Mouse (Mus musculus) 416B (cell line): ENCODE results near the gene Rhbdl1.
"Not testable (repeated sequence)": the region's sequence is repeated elsewhere in the genome, so short reads cannot be mapped to it uniquely, and the experiment has no call there.

Source experiments
- DNase-seq: peaks from one replicate; pipeline ENCODE4 v3.0.0; 2011; ENCODE audit warnings: low read depth

The Rhbdl1 gene

GRCm38 (mm10) chr17:25825984-25826570 is 11.0 kb downstream of the Rhbdl1 start:
- no peak for DNase-seq

- no peak for DNase-seq
These were observed 11.8 kb downstream of the Rhbdl1 start for GRCm38 (mm10) chr17:25825311-25825710.

GRCm38 (mm10) chr17:25824362-25825142 is 12.5 kb downstream of the Rhbdl1 start:
- no peak for DNase-seq

- peak; percentile 95 for DNase-seq
These were observed 13.6 kb downstream of the Rhbdl1 start, which contains the start of gene Wdr24 for GRCm38 (mm10) chr17:25823452-25823851. Gene Wdr24 (plus strand): TSS chr17:25823627.

GRCm38 (mm10) chr17:25818851-25819780 is 18.0 kb downstream of the Rhbdl1 start:
- DNase-seq, result no peak

GRCm38 (mm10) chr17:25817662-25818061 is 19.4 kb downstream of the Rhbdl1 start:
- DNase-seq, result no peak

GRCm38 (mm10) chr17:25813471-25813870 is 23.6 kb downstream of the Rhbdl1 start:
- DNase-seq, result peak; percentile 26

GRCm38 (mm10) chr17:25810890-25811289 is 26.2 kb downstream of the Rhbdl1 start:
- DNase-seq, result no peak

GRCm38 (mm10) chr17:25809606-25810340 is 27.3 kb downstream of the Rhbdl1 start:
- no peak for DNase-seq

- DNase-seq, result no peak
These were observed 28.1 kb downstream of the Rhbdl1 start, which contains the start of gene Fbxl16 for GRCm38 (mm10) chr17:25808789-25809605. Gene Fbxl16 (plus strand): TSS chr17:25809085.

GRCm38 (mm10) chr17:25808028-25808427 is 29.1 kb downstream of the Rhbdl1 start:
- no peak for DNase-seq

- DNase-seq, result not testable (repeated sequence)
These were observed 29.6 kb downstream of the Rhbdl1 start for GRCm38 (mm10) chr17:25807452-25807851.

GRCm38 (mm10) chr17:25806507-25806906 is 30.6 kb downstream of the Rhbdl1 start:
- DNase-seq, result no peak

GRCm38 (mm10) chr17:25802825-25803517 is 34.1 kb downstream of the Rhbdl1 start:
- DNase-seq, result peak; percentile 52

- DNase-seq, result peak; percentile 88
These were observed 36.1 kb downstream of the Rhbdl1 start for GRCm38 (mm10) chr17:25801029-25801428.

GRCm38 (mm10) chr17:25796951-25797369 is 40.1 kb downstream of the Rhbdl1 start, which contains the start of gene Metrn:
Gene Metrn (minus strand): TSS chr17:25797136.
- DNase-seq, result peak; percentile 89

GRCm38 (mm10) chr17:25796211-25796771 is 40.8 kb downstream of the Rhbdl1 start:
- peak; percentile 28 for DNase-seq

GRCm38 (mm10) chr17:25795609-25796092 is 41.4 kb downstream of the Rhbdl1 start, which contains the start of gene AC134908.4:
Gene AC134908.4 (minus strand): TSS chr17:25795659.
- DNase-seq, result peak; percentile 14

- DNase-seq, result no peak
These were observed 42.1 kb downstream of the Rhbdl1 start for GRCm38 (mm10) chr17:25794998-25795397.
